Mouse (Mus musculus) right cerebral cortex, adult 18-20 months (tissue): ENCODE results near the gene Tnfrsf26.

Experiments used
- DNase-seq: peaks from one replicate; pipeline ENCODE4 v3.0.0; 2022; ENCODE audit warnings: mixed read lengths

Tnfrsf26 gene

GRCm38 (mm10) chr7:143599428-143600230, 28.9 kb downstream of the Tnfrsf26 start, which contains the start of gene Cars:
TSS of gene Cars (minus strand) at chr7:143600090.
- DNase-seq = peak; percentile 95

- no peak for DNase-seq
Observed at GRCm38 (mm10) chr7:143594865-143595264, 33.7 kb downstream of the Tnfrsf26 start.

- no peak for DNase-seq
Observed at GRCm38 (mm10) chr7:143592255-143592654, 36.3 kb downstream of the Tnfrsf26 start.

GRCm38 (mm10) chr7:143588006-143588405, 40.5 kb downstream of the Tnfrsf26 start:
- no peak for DNase-seq

GRCm38 (mm10) chr7:143587586-143587985, 40.9 kb downstream of the Tnfrsf26 start:
- DNase-seq = no peak

GRCm38 (mm10) chr7:143583956-143584355, 44.6 kb downstream of the Tnfrsf26 start:
- DNase-seq = peak; percentile 42

GRCm38 (mm10) chr7:143583025-143583424, 45.5 kb downstream of the Tnfrsf26 start:
- DNase-seq = no peak

- no peak for DNase-seq
Observed at GRCm38 (mm10) chr7:143575751-143576150, 52.8 kb downstream of the Tnfrsf26 start.

- DNase-seq = no peak
Observed at GRCm38 (mm10) chr7:143565648-143566039, 62.9 kb downstream of the Tnfrsf26 start.

GRCm38 (mm10) chr7:143565015-143565647, 63.4 kb downstream of the Tnfrsf26 start:
- no peak for DNase-seq

- DNase-seq = no peak
Observed at GRCm38 (mm10) chr7:143563787-143564186, 64.7 kb downstream of the Tnfrsf26 start.
